Comparison of ENCODE assay signal across 8 mouse cellular contexts in the genomic region with DNA sequence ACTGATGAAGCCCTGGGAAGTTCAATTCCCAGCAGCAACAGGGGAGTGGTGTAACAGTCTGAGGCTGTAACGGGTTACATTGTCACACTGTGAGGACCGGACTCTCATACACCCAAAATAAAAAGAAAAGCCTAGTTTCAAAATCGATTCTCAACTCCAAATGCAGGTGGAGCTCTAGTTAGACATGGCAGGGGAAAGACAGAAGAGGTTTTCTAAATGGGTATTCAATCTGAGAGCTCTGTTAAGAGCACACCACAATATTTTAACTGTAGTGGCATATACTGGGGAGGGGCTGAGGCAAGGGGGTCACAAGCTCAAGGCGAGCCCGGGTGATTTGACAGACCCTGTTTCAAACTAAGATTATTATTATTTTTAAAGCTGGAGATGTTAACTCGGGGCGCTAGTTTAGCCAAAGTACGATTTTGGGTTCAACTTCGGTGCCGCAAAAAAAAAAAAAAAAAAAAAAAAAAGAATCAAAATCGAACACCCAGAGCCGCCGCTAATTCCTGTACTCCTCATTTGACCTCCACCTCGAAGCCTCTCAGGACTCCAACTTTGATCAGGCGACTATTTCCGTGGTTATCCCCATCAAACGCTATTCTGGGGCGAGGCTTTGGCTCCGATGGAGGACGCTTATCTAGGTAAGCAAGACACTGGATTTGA. TPM values are rescaled to one million over a fixed set of nuclear protein-coding genes. Genes with fewer than 3 reads are reported as not detected.
DNase-seq lines count a peak whose midpoint lies in the region; ATAC-seq lines count a peak whose summit lies in the region.

No protein-coding gene starts in this region.

- H3K4me1 ChIP-seq in kidney, embryonic 14.5 days (ENCODE audit: control insufficient read depth, insufficient read depth, low read length) = peaks cover under 1% of the 10 kb centered on the region; the same call in 1 of the 2 replicates
- peaks cover 21% of the 10 kb centered on the region for H3K4me1 ChIP-seq in hindbrain, embryonic 14.5 days (replicated peaks; ENCODE audit: control insufficient read depth, insufficient read depth, low read length)

- peak overlapping the region; percentile 93 for H3K4me3 ChIP-seq in kidney, embryonic 14.5 days (ENCODE audit: low read length)
- peak overlapping the region; percentile 90 for H3K4me3 ChIP-seq in hindbrain, embryonic 14.5 days (replicated peaks; ENCODE audit: low read length)

- no peaks in the 10 kb centered on the region for H3K9me3 ChIP-seq in kidney, embryonic 14.5 days (ENCODE audit: control insufficient read depth, low read length)
- no peaks in the 10 kb centered on the region for H3K9me3 ChIP-seq in hindbrain, embryonic 14.5 days (ENCODE audit: control insufficient read depth, low read length)

- peak overlapping the region; percentile 69 for H3K4me2 ChIP-seq in kidney, embryonic 14.5 days (replicated peaks; ENCODE audit: low read depth, low read length)
- H3K4me2 ChIP-seq in hindbrain, embryonic 14.5 days (replicated peaks) = peak overlapping the region; percentile 88

- no peak for ATAC-seq in kidney, embryonic 14.5 days (ENCODE audit: low FRiP score, low TSS enrichment)
- no peak; the same call in 1 of the 2 replicates for ATAC-seq in hindbrain, embryonic 14.5 days (ENCODE audit: low FRiP score)
- peak; percentile 14; the same call in 1 of the 2 replicates for ATAC-seq in monocyte, adult 5-6 weeks (replicated peaks; ENCODE audit: insufficient number of reproducible peaks, low FRiP score, low TSS enrichment, poor library complexity, severe bottlenecking)

- intact Hi-C loops in left cerebral cortex, postnatal 36 days (cut with DNase I) = no loop called here

- H3K27me3 ChIP-seq in kidney, embryonic 14.5 days (ENCODE audit: control insufficient read depth, insufficient read depth, low read length) = no peaks in the 10 kb centered on the region
- peaks cover 9% of the 10 kb centered on the region; the same call in 1 of the 2 replicates for H3K27me3 ChIP-seq in hindbrain, embryonic 14.5 days (ENCODE audit: control insufficient read depth, insufficient read depth, low read length)

- DNase-seq in kidney, postnatal 36 days = no peak
- DNase-seq in NIH3T3 (ENCODE audit: low read depth) = peak; percentile 57
- DNase-seq in hindbrain, embryonic 14.5 days (ENCODE audit: low spot score) = no peak
- no peak for DNase-seq in left cerebral cortex, adult 8-10 months (ENCODE audit: low spot score in 2 of 2)
- DNase-seq in left cerebral cortex, postnatal 36 days (ENCODE audit: low spot score in 2 of 2) = no peak
- no peak for DNase-seq in cerebellum, postnatal 14 days

- H3K36me3 ChIP-seq in kidney, embryonic 14.5 days (ENCODE audit: control insufficient read depth, insufficient read depth, low read length) = peaks cover 41% of the 10 kb centered on the region
- peaks cover 43% of the 10 kb centered on the region for H3K36me3 ChIP-seq in hindbrain, embryonic 14.5 days (replicated peaks; ENCODE audit: control insufficient read depth, insufficient read depth)

- peak overlapping the region; percentile 99 for H3K9ac ChIP-seq in kidney, embryonic 14.5 days (ENCODE audit: low read depth, low read length)
- H3K9ac ChIP-seq in hindbrain, embryonic 14.5 days = peak overlapping the region; percentile 91

- H3K27ac ChIP-seq in kidney, embryonic 14.5 days (ENCODE audit: low read depth, low read length) = peak overlapping the region; percentile 96
- H3K27ac ChIP-seq in hindbrain, embryonic 14.5 days = peak overlapping the region; percentile 93

- 3% methylated on average over 20 of the region's 20 CpGs for WGBS in kidney, embryonic 14.5 days
- 3% methylated on average over 20 of the region's 20 CpGs for WGBS in hindbrain, embryonic 14.5 days

RNA-seq across cellular contexts. Expression of gene Chtop, which starts 0.9 kb away (rescaled TPM):
- polyA plus RNA-seq in kidney, embryonic 14.5 days (2014; fragmentation: Nextera tagmentation; extraction: Ambion mirVana) = 98.8 and 105 TPM in 2 replicates
- polyA plus RNA-seq in hindbrain, embryonic 14.5 days (2014; fragmentation: Nextera tagmentation; extraction: Ambion mirVana) = 122 and 126 TPM in 2 replicates
- total RNA-seq in monocyte, adult 5-6 weeks (2017) = 65.3 to 100 TPM (median 80.3 TPM) in 3 replicates
- 100 to 1,000 TPM; 162 to 170 (median 167) TPM for total RNA-seq in left cerebral cortex, adult 8-10 months (2022)
- 100 to 1,000 TPM; 160 to 168 TPM for total RNA-seq in left cerebral cortex, postnatal 36 days (2021)

RNA-seq across cellular contexts. Expression of gene S100a1, which starts 5.8 kb away (rescaled TPM):
- polyA plus RNA-seq in kidney, embryonic 14.5 days (2014; fragmentation: Nextera tagmentation; extraction: Ambion mirVana) = 50.7 and 55.9 TPM in 2 replicates
- polyA plus RNA-seq in hindbrain, embryonic 14.5 days (2014; fragmentation: Nextera tagmentation; extraction: Ambion mirVana) = 19.8 TPM in 2 replicates
- 24.0 to 71.5 TPM (median 39.2 TPM) in 3 replicates for total RNA-seq in monocyte, adult 5-6 weeks (2017)
- 100 to 1,000 TPM; 122 to 162 (median 132) TPM for total RNA-seq in left cerebral cortex, adult 8-10 months (2022)
- total RNA-seq in left cerebral cortex, postnatal 36 days (2021) = 100 to 1,000 TPM; 118 to 137 TPM

RNA-seq across cellular contexts. Expression of gene S100a13, which starts 5.8 kb away (rescaled TPM):
- polyA plus RNA-seq in kidney, embryonic 14.5 days (2014; fragmentation: Nextera tagmentation; extraction: Ambion mirVana) = 30.2 and 38.0 TPM in 2 replicates
- polyA plus RNA-seq in hindbrain, embryonic 14.5 days (2014; fragmentation: Nextera tagmentation; extraction: Ambion mirVana) = 11.9 TPM in 2 replicates
- 111 to 176 TPM (median 141 TPM) in 3 replicates for total RNA-seq in monocyte, adult 5-6 weeks (2017)
- total RNA-seq in left cerebral cortex, adult 8-10 months (2022) = 10 to 100 TPM; 17.1 to 26.1 (median 20.5) TPM
- 10 to 100 TPM; 20.9 to 21.8 TPM for total RNA-seq in left cerebral cortex, postnatal 36 days (2021)

RNA-seq across cellular contexts. Expression of gene Snapin, which starts 17.6 kb away (rescaled TPM):
- 58.5 and 67.6 TPM in 2 replicates for polyA plus RNA-seq in kidney, embryonic 14.5 days (2014; fragmentation: Nextera tagmentation; extraction: Ambion mirVana)
- 86.8 and 94.0 TPM in 2 replicates for polyA plus RNA-seq in hindbrain, embryonic 14.5 days (2014; fragmentation: Nextera tagmentation; extraction: Ambion mirVana)
- total RNA-seq in monocyte, adult 5-6 weeks (2017) = 52.4 to 94.4 TPM (median 62.0 TPM) in 3 replicates
- 10 to 100 TPM; 62.4 to 74.7 (median 67.1) TPM for total RNA-seq in left cerebral cortex, adult 8-10 months (2022)
- 10 to 100 TPM; 52.8 to 54.7 TPM for total RNA-seq in left cerebral cortex, postnatal 36 days (2021)

RNA-seq across cellular contexts. Expression of gene S100a14, which starts 18.2 kb away (rescaled TPM):
- 1.1 and 1.6 TPM in 2 replicates for polyA plus RNA-seq in kidney, embryonic 14.5 days (2014; fragmentation: Nextera tagmentation; extraction: Ambion mirVana)
- polyA plus RNA-seq in hindbrain, embryonic 14.5 days (2014; fragmentation: Nextera tagmentation; extraction: Ambion mirVana) = not detected in 2 replicates
- total RNA-seq in monocyte, adult 5-6 weeks (2017) = 3.0 TPM in 1 of 3 replicates, not detected in the others
- under 1 TPM in 1 of 4 experiments, not detected in 3; 0.63 TPM for total RNA-seq in left cerebral cortex, adult 8-10 months (2022)
- total RNA-seq in left cerebral cortex, postnatal 36 days (2021) = under 1 TPM; 0.34 to 0.44 TPM
